Mouse (Mus musculus): ENCODE measurements at regions not wholly inside any gene's neighbourhood (a gene's known extent, or its start where the extent isn't known, plus 50 kb on each side); places are given as distances from the start of the nearest gene placed in this dataset.

DNA sequence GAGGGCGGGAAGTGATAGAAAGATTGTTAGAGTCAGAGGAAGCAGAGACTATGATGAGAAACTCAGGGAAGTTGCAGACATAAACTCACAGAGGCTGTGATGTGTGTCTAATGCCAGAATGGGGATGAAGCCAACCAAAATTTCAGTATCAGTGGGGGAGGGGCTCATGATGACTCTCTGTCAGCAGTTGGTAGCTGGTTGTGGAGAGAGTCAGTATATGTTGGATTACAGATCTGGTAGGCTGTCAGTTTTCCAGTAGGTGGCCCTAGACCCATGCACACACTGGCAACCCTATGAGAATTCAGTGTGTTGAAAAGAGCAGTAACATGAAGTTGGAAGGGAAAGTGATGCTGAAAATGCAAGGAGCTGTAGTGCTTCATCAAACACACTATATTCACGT, 257.5 kb downstream of the Ttc32 start:
- WGBS, result 92% methylated on average over 2 of the region's 2 CpGs
- H3K27me3 ChIP-seq (replicated peaks), result no peaks in the 10 kb centered on the region
- no peak overlapping the region for H3K4me3 ChIP-seq
- no peak overlapping the region for H3K4me2 ChIP-seq
- H3K9ac ChIP-seq, result no peak overlapping the region
- no peaks in the 10 kb centered on the region for H3K9me3 ChIP-seq
- H3K4me1 ChIP-seq, result no peaks in the 10 kb centered on the region
- ATAC-seq (replicated peaks), result no peak
- H3K27ac ChIP-seq, result no peak overlapping the region
- H3K36me3 ChIP-seq (replicated peaks), result no peaks in the 10 kb centered on the region

DNA sequence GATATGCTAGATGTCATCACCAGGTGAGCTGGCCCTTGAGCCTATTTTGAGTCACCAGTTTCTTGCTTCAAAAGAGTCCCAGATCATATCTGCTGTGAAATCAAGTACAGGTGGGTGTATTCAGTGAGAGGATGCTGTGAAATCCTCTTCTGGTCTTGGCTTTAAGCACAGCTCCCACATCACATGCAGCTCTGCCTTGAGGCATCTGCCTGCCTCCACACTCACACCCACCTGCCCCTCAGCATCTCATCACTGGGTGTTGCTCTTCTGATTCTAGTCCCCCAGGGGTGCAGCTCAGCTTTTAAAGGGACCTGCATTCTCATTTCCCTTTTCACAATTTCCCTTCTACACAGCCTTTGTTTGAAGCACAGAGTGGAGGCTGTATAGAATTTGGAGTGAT, 262.9 kb downstream of the Ttc32 start:
- Histone ChIP-seq H3K27me3 (replicated peaks) (no peaks in the 10 kb centered on the region), H3K9ac (no peak overlapping the region), H3K4me1 (no peaks in the 10 kb centered on the region), H3K36me3 (replicated peaks) (no peaks in the 10 kb centered on the region), H3K27ac (no peak overlapping the region), H3K4me2 (no peak overlapping the region), H3K9me3 (no peaks in the 10 kb centered on the region), H3K4me3 (no peak overlapping the region)
- no peak for ATAC-seq (replicated peaks)

DNA sequence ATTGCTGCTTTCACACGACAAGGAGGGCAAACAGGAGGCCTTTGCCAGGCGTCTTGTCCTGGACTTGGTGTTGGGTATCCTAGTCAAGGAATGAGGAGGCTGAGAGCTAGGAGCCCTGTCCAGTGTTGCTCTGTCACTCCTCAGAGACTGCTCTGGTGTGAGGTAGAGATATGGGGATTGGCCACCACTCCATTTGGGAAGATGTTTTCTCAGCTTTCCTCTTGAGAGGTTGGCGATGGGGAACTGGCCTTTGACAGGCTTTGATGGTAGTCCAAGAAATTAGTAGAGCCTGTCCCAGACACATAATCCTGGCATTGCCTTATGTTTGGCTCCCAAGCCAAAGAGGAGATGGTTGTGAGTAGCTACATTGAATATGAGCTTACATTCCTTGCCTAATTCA, 265.4 kb downstream of the Ttc32 start:
- Histone ChIP-seq H3K27me3 (replicated peaks) (no peaks in the 10 kb centered on the region), H3K4me2 (no peak overlapping the region), H3K9ac (no peak overlapping the region), H3K27ac (no peak overlapping the region), H3K4me3 (no peak overlapping the region), H3K9me3 (no peaks in the 10 kb centered on the region), H3K4me1 (no peaks in the 10 kb centered on the region), H3K36me3 (replicated peaks) (no peaks in the 10 kb centered on the region)
- no peak for ATAC-seq (replicated peaks)
- WGBS, result 89% methylated on average over 3 of the region's 3 CpGs

DNA sequence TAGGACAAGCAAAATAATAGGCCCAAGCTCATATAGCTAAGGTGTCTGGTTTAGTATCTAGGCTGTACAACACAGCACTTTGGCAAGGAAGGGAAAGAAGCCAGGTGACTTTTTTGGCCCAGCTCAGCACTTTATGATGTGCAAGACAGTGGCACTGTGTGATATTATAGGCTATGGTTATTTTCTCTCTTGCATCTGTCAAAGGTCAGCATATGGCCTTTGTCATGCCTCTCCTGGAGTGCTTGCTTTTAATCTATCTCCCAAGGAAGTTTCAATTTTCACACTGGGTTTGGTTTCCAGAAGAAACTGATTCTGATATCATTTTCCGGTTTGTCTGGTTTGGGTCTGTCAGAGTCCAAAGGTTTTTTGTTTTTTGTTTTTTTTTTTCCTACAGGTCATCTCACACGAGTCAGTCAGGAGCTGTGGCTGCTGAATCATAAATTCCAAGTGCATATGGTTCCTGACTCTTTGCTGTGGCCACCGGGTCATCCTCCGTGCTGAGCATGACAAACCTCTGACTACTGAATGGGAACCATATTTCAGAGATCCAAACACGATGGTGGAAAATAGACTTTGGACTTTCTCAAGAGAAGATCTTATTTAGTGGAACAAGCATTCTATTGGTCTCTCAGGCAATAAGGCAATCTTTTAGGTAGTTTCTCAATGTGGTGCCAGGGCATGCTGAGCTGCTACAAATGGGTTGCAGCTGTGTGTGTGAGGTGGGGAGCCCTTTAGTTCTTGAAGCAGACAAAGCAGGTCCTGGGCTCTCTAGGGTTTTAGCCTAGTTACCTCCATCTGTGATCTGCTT, 269.3 kb downstream of the Ttc32 start:
- no peaks in the 10 kb centered on the region for H3K9me3 ChIP-seq
- H3K27ac ChIP-seq, result no peak overlapping the region
- no peak overlapping the region for H3K4me3 ChIP-seq
- H3K9ac ChIP-seq, result no peak overlapping the region
- H3K4me2 ChIP-seq, result no peak overlapping the region
- no peaks in the 10 kb centered on the region for H3K4me1 ChIP-seq
- H3K27me3 ChIP-seq (replicated peaks), result no peaks in the 10 kb centered on the region
- WGBS, result 70% methylated on average over 5 of the region's 5 CpGs
- ATAC-seq (replicated peaks), result no peak
- no peaks in the 10 kb centered on the region for H3K36me3 ChIP-seq (replicated peaks)

DNA sequence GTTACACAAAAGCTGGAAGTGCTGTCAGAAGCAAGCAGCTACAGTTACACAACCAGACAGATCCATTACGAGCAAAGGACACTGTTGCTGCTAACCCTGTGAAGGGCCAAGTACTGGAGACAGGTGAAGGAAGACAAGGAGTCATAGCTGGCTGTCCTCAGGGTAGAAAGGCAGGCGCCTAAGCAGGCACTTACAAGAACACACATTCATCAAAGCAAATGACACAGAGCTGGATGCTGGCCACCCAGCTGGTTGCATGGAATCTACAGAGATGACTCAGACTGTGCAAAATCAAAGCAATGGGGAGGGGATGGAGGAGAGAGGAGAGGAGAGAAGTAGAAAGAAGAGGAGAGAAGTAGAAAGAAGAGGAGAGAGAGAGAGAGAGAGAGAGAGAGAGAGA, 265.8 kb upstream of the Osr1 start:
- ATAC-seq (replicated peaks), result no peak

DNA sequence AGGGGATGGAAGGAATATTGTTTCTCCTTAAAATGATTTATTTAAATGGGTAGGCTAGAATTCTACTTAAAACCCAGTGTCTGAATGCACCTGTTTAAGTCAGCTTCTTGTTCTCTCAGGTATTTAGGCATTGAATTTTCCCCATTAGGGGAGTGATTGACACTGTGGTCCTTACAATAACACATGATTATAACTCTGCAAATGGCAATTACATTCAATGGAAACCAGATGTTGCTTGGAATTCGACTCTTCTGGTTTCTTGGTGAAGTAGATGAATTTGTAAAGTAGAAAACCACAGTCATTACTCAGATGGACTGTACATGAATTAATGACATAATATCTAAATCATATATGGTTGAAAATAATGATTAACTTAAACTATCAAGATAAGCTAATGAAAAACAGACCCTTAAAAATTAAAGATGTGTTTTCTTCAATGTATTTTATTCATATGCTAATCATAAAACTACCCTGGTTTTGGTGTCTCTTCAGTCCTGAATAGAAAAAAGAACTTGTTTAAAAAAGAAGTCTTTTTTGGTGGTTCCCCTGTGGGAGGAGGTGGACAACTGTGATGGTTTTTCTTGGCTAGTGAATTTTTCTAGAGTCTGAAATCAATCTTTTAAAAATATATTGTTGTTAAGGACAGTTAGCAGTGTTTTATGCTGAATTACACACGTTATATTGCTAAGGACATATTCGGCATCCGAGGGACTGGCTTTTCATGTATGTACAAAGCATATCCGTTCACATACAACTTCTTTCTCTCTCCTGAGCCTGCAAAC, 231.8 kb upstream of the Osr1 start:
- no peak for ATAC-seq (replicated peaks)
- H3K36me3 ChIP-seq (replicated peaks), result no peaks in the 10 kb centered on the region
- no peaks in the 10 kb centered on the region for H3K27me3 ChIP-seq (replicated peaks)
- H3K27ac ChIP-seq, result no peak overlapping the region
- H3K4me1 ChIP-seq, result no peaks in the 10 kb centered on the region
- no peak overlapping the region for H3K4me2 ChIP-seq
- H3K9me3 ChIP-seq, result no peaks in the 10 kb centered on the region
- 80% methylated on average over 5 of the region's 5 CpGs for WGBS
- H3K9ac ChIP-seq, result no peak overlapping the region
- no peak overlapping the region for H3K4me3 ChIP-seq

More for the DNA sequence above, 265.8 kb upstream of the Osr1 start:
- Histone ChIP-seq H3K27ac (no peak overlapping the region), H3K36me3 (replicated peaks) (no peaks in the 10 kb centered on the region), H3K4me1 (no peaks in the 10 kb centered on the region), H3K4me3 (no peak overlapping the region), H3K4me2 (no peak overlapping the region), H3K9ac (no peak overlapping the region), H3K9me3 (no peaks in the 10 kb centered on the region), H3K27me3 (replicated peaks) (no peaks in the 10 kb centered on the region)
- WGBS, result 81% methylated on average over 2 of the region's 2 CpGs

DNA sequence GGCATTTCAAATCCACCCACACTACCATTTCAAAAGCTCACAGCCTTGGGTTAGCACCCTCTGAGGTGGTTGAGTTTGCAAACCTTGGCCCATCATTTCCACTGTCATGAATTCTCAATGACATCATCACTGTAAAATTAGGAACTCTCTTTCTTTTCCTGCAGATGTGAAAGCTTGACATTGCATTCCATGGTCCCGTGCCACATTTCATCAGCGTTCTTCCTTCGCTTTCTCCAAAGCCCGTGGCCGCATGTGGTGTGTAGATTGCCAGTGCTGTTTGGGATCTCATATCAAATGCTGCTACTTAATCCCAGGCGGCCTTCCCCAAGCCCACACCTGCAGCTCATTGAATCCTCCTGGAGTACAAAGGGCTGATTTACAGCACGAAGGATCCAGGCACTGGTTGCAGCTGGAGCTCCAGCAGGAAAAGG, 231.1 kb upstream of the Osr1 start:
- no peaks in the 10 kb centered on the region for H3K4me1 ChIP-seq
- H3K27ac ChIP-seq, result no peak overlapping the region
- H3K9ac ChIP-seq, result no peak overlapping the region
- ATAC-seq (replicated peaks), result no peak; the same call in 1 of the 2 replicates
- WGBS, result 58% methylated on average over 7 of the region's 7 CpGs
- no peaks in the 10 kb centered on the region for H3K9me3 ChIP-seq
- H3K4me3 ChIP-seq, result no peak overlapping the region
- H3K4me2 ChIP-seq, result no peak overlapping the region
- H3K27me3 ChIP-seq (replicated peaks), result no peaks in the 10 kb centered on the region
- no peaks in the 10 kb centered on the region for H3K36me3 ChIP-seq (replicated peaks)

DNA sequence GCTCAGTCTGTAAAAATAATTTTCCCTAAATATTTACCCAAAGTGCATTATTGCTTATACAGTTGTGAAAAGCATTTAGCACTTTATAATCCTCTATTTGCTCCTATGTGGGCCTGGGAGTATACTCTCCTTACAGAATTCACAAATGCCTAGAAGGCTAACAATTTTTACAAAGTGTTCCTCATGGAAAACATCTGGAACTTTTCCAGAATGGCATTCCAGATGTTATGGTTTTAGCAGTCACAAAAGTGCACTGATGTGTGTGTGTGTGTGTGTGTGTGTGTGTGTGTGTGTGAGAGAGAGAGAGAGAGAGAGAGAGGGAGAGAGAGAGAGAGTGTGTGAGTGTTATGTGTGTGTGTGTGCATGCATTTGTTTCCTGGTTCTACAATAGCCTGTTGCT, 229.1 kb upstream of the Osr1 start:
- H3K36me3 ChIP-seq (replicated peaks), result no peaks in the 10 kb centered on the region
- H3K27ac ChIP-seq, result no peak overlapping the region
- H3K9ac ChIP-seq, result no peak overlapping the region
- H3K9me3 ChIP-seq, result no peaks in the 10 kb centered on the region
- no peak overlapping the region for H3K4me2 ChIP-seq
- ATAC-seq (replicated peaks), result no peak
- no peaks in the 10 kb centered on the region for H3K27me3 ChIP-seq (replicated peaks)
- H3K4me1 ChIP-seq, result no peaks in the 10 kb centered on the region
- no peak overlapping the region for H3K4me3 ChIP-seq

DNA sequence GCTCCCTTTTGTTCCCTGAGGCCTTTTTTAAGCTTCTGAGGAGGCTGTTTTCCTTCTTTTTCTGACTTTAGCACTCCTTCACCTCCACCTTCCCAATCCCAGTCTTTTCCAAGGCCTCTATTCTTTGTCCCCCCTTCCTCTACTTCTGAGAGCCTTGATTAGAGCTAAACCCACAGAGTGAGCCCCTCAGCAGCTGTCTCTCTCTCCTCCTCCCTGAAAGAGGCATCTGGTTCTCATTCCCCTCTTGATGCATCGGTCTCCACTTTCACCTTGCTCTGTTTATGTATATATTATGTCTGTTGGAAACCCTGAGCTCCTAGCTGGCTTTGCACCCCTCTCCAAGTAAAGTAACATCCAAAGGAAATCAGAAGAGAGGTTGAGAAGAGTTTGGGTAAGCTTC, 224.6 kb upstream of the Osr1 start:
- Histone ChIP-seq H3K9ac (no peak overlapping the region), H3K36me3 (replicated peaks) (no peaks in the 10 kb centered on the region), H3K4me3 (no peak overlapping the region), H3K4me1 (no peaks in the 10 kb centered on the region), H3K9me3 (no peaks in the 10 kb centered on the region), H3K4me2 (no peak overlapping the region), H3K27me3 (replicated peaks) (no peaks in the 10 kb centered on the region), H3K27ac (no peak overlapping the region)
- 67% methylated on average over 1 of the region's 1 CpGs for WGBS
- no peak for ATAC-seq (replicated peaks)

DNA sequence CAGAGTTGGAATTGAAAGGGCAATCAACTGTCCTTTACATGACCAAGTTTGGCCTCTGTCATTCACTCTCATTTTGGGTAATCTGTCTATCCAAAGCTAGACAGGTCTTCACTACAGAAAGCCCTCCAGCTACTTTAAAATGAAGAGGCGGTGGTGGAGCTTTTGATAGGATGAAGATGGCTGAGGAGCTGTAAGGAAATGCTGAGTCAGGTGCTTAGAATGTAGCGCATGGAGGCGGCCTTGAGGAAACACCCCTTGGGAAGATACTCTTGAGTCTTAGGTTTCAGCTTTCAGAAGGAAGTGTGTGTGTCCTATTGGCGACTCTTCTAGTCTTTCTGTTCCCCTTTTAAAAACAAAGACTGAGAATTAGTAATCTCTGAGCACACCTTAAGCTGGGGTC, 214.4 kb upstream of the Osr1 start:
- ATAC-seq (replicated peaks), result no peak
- Histone ChIP-seq H3K9ac (no peak overlapping the region), H3K4me3 (no peak overlapping the region), H3K27ac (no peak overlapping the region), H3K4me1 (no peaks in the 10 kb centered on the region), H3K36me3 (replicated peaks) (no peaks in the 10 kb centered on the region), H3K27me3 (replicated peaks) (no peaks in the 10 kb centered on the region), H3K4me2 (no peak overlapping the region), H3K9me3 (no peaks in the 10 kb centered on the region)
- 94% methylated on average over 4 of the region's 4 CpGs for WGBS

DNA sequence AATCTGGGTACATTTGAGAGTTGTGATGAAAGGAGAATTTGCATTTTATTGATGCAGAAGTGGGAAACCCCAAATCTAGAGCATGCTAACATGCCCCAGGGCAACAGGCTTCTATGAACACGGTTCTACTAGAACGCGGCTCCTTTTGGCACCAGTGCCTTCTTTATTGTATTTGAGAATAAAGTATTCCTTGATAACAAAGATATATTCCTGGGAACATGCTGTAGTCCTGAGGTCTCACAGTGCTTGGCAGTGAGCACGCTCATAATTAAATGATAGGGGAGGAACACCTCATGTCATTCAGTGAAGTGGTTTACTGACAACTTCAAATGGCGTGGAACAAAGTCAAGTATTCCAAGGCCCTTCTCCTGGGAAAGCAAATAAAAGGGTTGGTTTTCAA, 212.1 kb upstream of the Osr1 start:
- Histone ChIP-seq H3K27ac (no peak overlapping the region), H3K4me1 (no peaks in the 10 kb centered on the region), H3K4me2 (no peak overlapping the region), H3K4me3 (no peak overlapping the region), H3K27me3 (replicated peaks) (no peaks in the 10 kb centered on the region), H3K9me3 (no peaks in the 10 kb centered on the region), H3K9ac (no peak overlapping the region), H3K36me3 (replicated peaks) (no peaks in the 10 kb centered on the region)
- no peak for ATAC-seq (replicated peaks)
- 81% methylated on average over 5 of the region's 5 CpGs for WGBS

DNA sequence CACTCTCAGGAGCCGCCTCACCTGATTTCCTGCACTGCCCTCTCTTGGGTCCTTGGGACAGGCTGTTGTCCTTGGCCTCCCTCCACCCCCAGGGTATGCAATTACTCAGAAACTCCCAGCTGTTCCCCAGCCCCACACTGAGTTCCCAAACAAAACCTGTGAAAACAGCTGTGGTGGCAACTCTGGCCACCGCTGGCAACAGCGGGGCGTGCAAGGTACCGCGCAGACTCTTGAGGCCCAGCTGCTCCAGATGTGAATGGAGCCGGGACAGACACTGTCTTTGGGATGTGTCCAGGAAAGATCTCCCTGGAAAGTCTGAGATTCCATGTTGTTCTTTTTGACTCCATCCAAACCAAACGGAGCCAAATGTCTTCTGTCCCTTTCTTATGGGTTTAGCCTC, 211.0 kb upstream of the Osr1 start:
- no peak overlapping the region for H3K4me2 ChIP-seq
- no peak for ATAC-seq (replicated peaks)
- H3K36me3 ChIP-seq (replicated peaks), result no peaks in the 10 kb centered on the region
- H3K9ac ChIP-seq, result no peak overlapping the region
- no peaks in the 10 kb centered on the region for H3K27me3 ChIP-seq (replicated peaks)
- H3K4me1 ChIP-seq, result no peaks in the 10 kb centered on the region
- H3K4me3 ChIP-seq, result no peak overlapping the region
- no peak overlapping the region for H3K27ac ChIP-seq
- 52% methylated on average over 8 of the region's 8 CpGs for WGBS
- H3K9me3 ChIP-seq, result no peaks in the 10 kb centered on the region

DNA sequence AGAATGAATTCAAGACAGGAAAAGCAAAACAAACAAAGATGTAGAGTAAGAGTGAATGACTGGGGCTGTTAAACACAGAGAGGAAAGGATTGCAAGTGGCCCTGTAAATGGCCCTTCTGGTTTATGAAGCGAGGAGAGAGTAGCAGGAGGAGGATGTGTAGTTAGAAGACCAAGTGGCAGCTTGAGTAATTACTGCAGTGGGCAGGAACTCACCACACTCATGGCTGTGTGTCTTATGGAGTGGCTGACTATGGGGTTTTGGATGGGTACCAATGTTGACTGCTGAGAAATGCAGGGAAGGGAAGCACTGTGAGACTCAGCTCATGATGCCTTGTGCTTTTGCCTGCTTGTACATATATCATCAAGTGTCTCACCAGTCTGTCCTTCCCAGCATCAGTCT, 204.0 kb upstream of the Osr1 start:
- 70% methylated on average over 1 of the region's 1 CpGs for WGBS
- ATAC-seq (replicated peaks), result no peak
- no peak overlapping the region for H3K4me3 ChIP-seq

More for the DNA sequence above, 204.0 kb upstream of the Osr1 start:
- H3K9ac ChIP-seq, result no peak overlapping the region
- H3K9me3 ChIP-seq, result no peaks in the 10 kb centered on the region
- no peak overlapping the region for H3K4me2 ChIP-seq
- H3K4me1 ChIP-seq, result no peaks in the 10 kb centered on the region
- no peaks in the 10 kb centered on the region for H3K27me3 ChIP-seq (replicated peaks)
- H3K36me3 ChIP-seq (replicated peaks), result no peaks in the 10 kb centered on the region
- no peak overlapping the region for H3K27ac ChIP-seq

All from midbrain, embryonic 15.5 days (tissue).